Mouse (Mus musculus) megakaryocyte, embryonic 14.5 days (primary cell): Measurements from ENCODE around the gene Aknad1. TPM values are rescaled to one million over a fixed set of nuclear protein-coding genes. Genes with fewer than 3 reads are reported as not detected.

Experiments used
- H3K27me3 ChIP-seq: replicated peaks from 2 replicates; pipeline ENCODE3; 2012; ENCODE audit warnings: inconsistent platforms
- H3K36me3 ChIP-seq: replicated peaks from 2 replicates; pipeline ENCODE3; 2012; ENCODE audit warnings: low read length, inconsistent platforms, mixed read lengths
- H3K4me1 ChIP-seq: 2 replicates; pipeline ENCODE4 v1.6.1; 2012; ENCODE audit warnings: inconsistent platforms
- H3K4me3 ChIP-seq: replicated peaks from 2 replicates; pipeline ENCODE3; 2012; ENCODE audit warnings: moderate library complexity, mild to moderate bottlenecking, inconsistent platforms
- H3K9me3 ChIP-seq: 2 replicates; pipeline ENCODE4 v1.6.1; 2012; ENCODE audit warnings: inconsistent platforms
- FLI1 ChIP-seq: IDR thresholded peaks from 2 replicates; pipeline ENCODE4 v1.6.1; 2012; ENCODE audit warnings: low read length, inconsistent platforms, mixed read lengths
- GATA1 ChIP-seq: IDR thresholded peaks from 3 replicates; pipeline ENCODE4 v1.6.1; 2012; ENCODE audit warnings: mixed read lengths, low read length, inconsistent platforms, borderline replicate concordance
- polyA plus RNA-seq: library from polyadenylated mRNA; stranded (reverse); fragments of >175 nt; gene quantifications from 2 replicates; pipeline ENCODE4 v1.2.3, GENCODE M21; 2012; ENCODE audit warnings: low replicate concordance; ENCODE audit not compliant: insufficient read depth

The Aknad1 gene
- polyA plus RNA-seq, 1 experiment: not detected

- peaks cover 90% of the 10 kb centered on the region for H3K36me3 ChIP-seq
- H3K27me3 ChIP-seq: no peaks in the 10 kb centered on the region
- TF ChIP-seq FLI1: no peak
- TF ChIP-seq GATA1: no peak
- no peaks in the 10 kb centered on the region for H3K9me3 ChIP-seq
- H3K4me3 ChIP-seq: no peak overlapping the region
- H3K4me1 ChIP-seq: no peaks in the 10 kb centered on the region
These were observed 55.3 kb downstream of the Aknad1 start for GRCm38 (mm10) chr3:108794780-108795179.

GRCm38 (mm10) chr3:108795554-108796299, 56.3 kb downstream of the Aknad1 start:
- Histone ChIP-seq H3K36me3 (peaks cover 98% of the 10 kb centered on the region), H3K4me1 (no peaks in the 10 kb centered on the region), H3K27me3 (no peaks in the 10 kb centered on the region), H3K9me3 (no peaks in the 10 kb centered on the region), H3K4me3 (no peak overlapping the region)
- TF ChIP-seq FLI1: no peak
- no peak for TF ChIP-seq GATA1

DNA sequence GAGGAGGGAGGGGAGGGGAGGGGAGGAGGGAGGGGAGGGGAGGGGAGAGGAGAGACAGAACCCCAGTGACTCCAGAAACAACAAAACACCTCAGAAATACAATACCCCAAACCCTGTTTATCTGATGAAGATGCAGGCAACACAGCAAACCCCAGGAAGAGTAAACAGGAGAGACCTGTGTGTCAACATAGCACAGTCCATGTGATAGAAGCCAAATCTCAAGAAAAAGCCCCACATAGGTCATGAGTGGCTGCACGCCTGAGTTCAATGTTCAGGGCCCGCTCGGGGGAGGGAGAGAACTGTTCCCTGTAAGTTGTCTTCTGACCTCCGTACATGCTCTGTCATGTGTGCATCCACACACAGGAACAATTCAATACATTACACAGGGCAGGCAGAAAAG, 56.9 kb downstream of the Aknad1 start:
- Histone ChIP-seq H3K4me3 (no peak overlapping the region), H3K9me3 (no peaks in the 10 kb centered on the region), H3K36me3 (peaks cover 98% of the 10 kb centered on the region), H3K27me3 (no peaks in the 10 kb centered on the region), H3K4me1 (no peaks in the 10 kb centered on the region)
- no peak for TF ChIP-seq FLI1
- no peak for TF ChIP-seq GATA1

DNA sequence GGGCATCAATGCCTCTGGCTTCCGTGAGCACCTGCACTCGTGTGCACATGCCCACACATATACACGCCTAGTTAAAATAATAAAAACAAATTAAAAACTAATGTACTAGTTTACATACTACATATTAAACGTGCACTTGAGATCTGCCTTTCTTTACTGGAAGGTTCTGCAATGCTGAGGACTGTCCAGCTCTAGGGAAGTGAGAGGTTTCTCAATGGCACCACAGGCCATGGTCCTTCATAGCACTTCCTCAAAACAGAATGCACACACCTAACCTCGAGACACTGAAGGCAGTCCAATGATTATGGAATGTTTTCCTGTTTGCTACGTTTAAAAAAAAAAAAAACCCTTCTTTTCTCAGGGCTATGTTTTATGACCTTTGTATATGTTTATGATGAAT, 58.3 kb downstream of the Aknad1 start:
- no peaks in the 10 kb centered on the region for H3K9me3 ChIP-seq
- no peak for TF ChIP-seq FLI1
- TF ChIP-seq GATA1: no peak
- H3K27me3 ChIP-seq: no peaks in the 10 kb centered on the region
- H3K36me3 ChIP-seq: peaks cover 99% of the 10 kb centered on the region
- H3K4me3 ChIP-seq: no peak overlapping the region
- H3K4me1 ChIP-seq: no peaks in the 10 kb centered on the region

GRCm38 (mm10) chr3:108798375-108798774, 58.9 kb downstream of the Aknad1 start:
- H3K4me1 ChIP-seq: no peaks in the 10 kb centered on the region
- no peaks in the 10 kb centered on the region for H3K27me3 ChIP-seq
- no peak overlapping the region for H3K4me3 ChIP-seq
- peaks cover 99% of the 10 kb centered on the region for H3K36me3 ChIP-seq
- no peaks in the 10 kb centered on the region for H3K9me3 ChIP-seq
- no peak for TF ChIP-seq GATA1
- no peak for TF ChIP-seq FLI1

- Histone ChIP-seq H3K4me1 (peaks cover 3% of the 10 kb centered on the region; the same call in 1 of the 2 replicates), H3K9me3 (no peaks in the 10 kb centered on the region), H3K4me3 (no peak overlapping the region), H3K36me3 (peaks cover 83% of the 10 kb centered on the region), H3K27me3 (no peaks in the 10 kb centered on the region)
- TF ChIP-seq GATA1 (no peak), FLI1 (no peak)
These were observed 66.2 kb downstream of the Aknad1 start for GRCm38 (mm10) chr3:108805622-108806021.

GRCm38 (mm10) chr3:108810747-108811263, 71.3 kb downstream of the Aknad1 start:
- Histone ChIP-seq H3K27me3 (no peaks in the 10 kb centered on the region), H3K4me3 (no peak overlapping the region), H3K9me3 (no peaks in the 10 kb centered on the region), H3K4me1 (peaks cover 3% of the 10 kb centered on the region; the same call in 1 of the 2 replicates), H3K36me3 (peaks cover 76% of the 10 kb centered on the region)
- TF ChIP-seq FLI1: no peak
- TF ChIP-seq GATA1: no peak

GRCm38 (mm10) chr3:108815631-108816030, 76.2 kb downstream of the Aknad1 start:
- Histone ChIP-seq H3K4me1 (0 out of 2 replicates have a peak, but pooled peaks cover 5% of the 10 kb centered on the region), H3K27me3 (no peaks in the 10 kb centered on the region), H3K4me3 (no peak overlapping the region), H3K9me3 (no peaks in the 10 kb centered on the region), H3K36me3 (peaks cover 80% of the 10 kb centered on the region)
- no peak for TF ChIP-seq GATA1
- TF ChIP-seq FLI1: no peak

- TF ChIP-seq GATA1: no peak
- TF ChIP-seq FLI1: no peak
- Histone ChIP-seq H3K4me1 (peaks cover 45% of the 10 kb centered on the region), H3K27me3 (no peaks in the 10 kb centered on the region), H3K4me3 (peak overlapping the region; percentile 9), H3K9me3 (no peaks in the 10 kb centered on the region), H3K36me3 (peaks cover 78% of the 10 kb centered on the region)
These were observed 91.0 kb downstream of the Aknad1 start for GRCm38 (mm10) chr3:108830493-108830892.

DNA sequence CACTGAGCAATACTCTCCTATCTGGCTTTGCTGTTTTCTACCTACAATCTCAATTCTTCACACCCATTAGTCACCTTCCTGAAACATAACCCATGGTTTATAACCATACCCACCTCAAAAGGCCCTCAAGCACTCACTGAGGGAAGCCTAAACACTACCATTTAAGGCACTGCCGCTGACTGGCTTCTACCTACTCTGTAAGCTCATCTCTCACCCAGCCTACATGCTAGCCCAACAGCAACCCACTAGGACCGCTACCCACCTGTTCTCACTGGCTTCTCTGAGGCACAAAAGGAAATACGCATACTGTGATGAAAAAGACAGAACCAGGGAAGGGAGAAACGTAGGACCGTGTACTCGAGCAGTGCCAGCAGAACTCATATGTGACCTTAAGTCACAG, 92.3 kb downstream of the Aknad1 start:
- Histone ChIP-seq H3K4me1 (peaks cover 58% of the 10 kb centered on the region), H3K9me3 (no peaks in the 10 kb centered on the region), H3K36me3 (peaks cover 78% of the 10 kb centered on the region), H3K4me3 (no peak overlapping the region), H3K27me3 (no peaks in the 10 kb centered on the region)
- TF ChIP-seq GATA1 (no peak), FLI1 (no peak)

Other genes starting within 250 kb of the Aknad1 start
- not detected in 2 replicates for gene 1700013F07Rik, start 205.5 kb upstream of the Aknad1 start, polyA plus RNA-seq
- gene 5330417C22Rik, start 203.1 kb upstream of the Aknad1 start, polyA plus RNA-seq: not detected in 2 replicates
- gene Tmem167b, start 177.2 kb upstream of the Aknad1 start, polyA plus RNA-seq: 1.2 and 2.1 TPM in 2 replicates
- gene Taf13, start 168.0 kb upstream of the Aknad1 start, polyA plus RNA-seq: 1.4 TPM in 1 of 2 replicates, not detected in the other
- 0.12 TPM in 1 of 2 replicates, not detected in the other for gene Wdr47, start 148.4 kb upstream of the Aknad1 start, polyA plus RNA-seq
- gene Clcc1, start 85.7 kb upstream of the Aknad1 start, polyA plus RNA-seq: 1.1 and 8.2 TPM in 2 replicates
- gene Gpsm2, start 17.3 kb upstream of the Aknad1 start, polyA plus RNA-seq: 1.3 and 2.2 TPM in 2 replicates
- gene Stxbp3, start 100.9 kb downstream of the Aknad1 start, polyA plus RNA-seq: 4.2 and 9.1 TPM in 2 replicates
- 0.04 TPM in 1 of 2 replicates, not detected in the other for gene Fndc7, start 150.3 kb downstream of the Aknad1 start, polyA plus RNA-seq
- gene Prpf38b, start 172.1 kb downstream of the Aknad1 start, polyA plus RNA-seq: 34.3 and 74.4 TPM in 2 replicates
- not detected in 2 replicates for gene Henmt1, start 200.2 kb downstream of the Aknad1 start, polyA plus RNA-seq
- gene Gm9857, start 200.8 kb downstream of the Aknad1 start, polyA plus RNA-seq: 8.5 TPM in 1 of 2 replicates, not detected in the other